Mouse (Mus musculus) liver, adult 2 months (tissue): ENCODE measurements around the gene Tbc1d22a. TPM values are rescaled to one million over a fixed set of nuclear protein-coding genes. Genes with fewer than 3 reads are reported as not detected.
A peak's percentile ranks its signal among the peaks of the same experiment; 100 is the strongest.
"Not testable (repeated sequence)": the region's sequence is repeated elsewhere in the genome, so short reads cannot be mapped to it uniquely, and the experiment has no call there.

Experiments used
- DNase-seq: peaks from one replicate; pipeline ENCODE4 v3.0.0-alpha.2; 2011; ENCODE audit warnings: low read depth, low spot score; ENCODE audit errors: extremely low read depth
- H3K27ac ChIP-seq: fragments of 200-500 bp; replicated peaks from 2 replicates; pipeline ENCODE4 v1.5.1; 2012; ENCODE audit warnings: low read depth, mild to moderate bottlenecking, control low read depth, inconsistent platforms, low read length; ENCODE audit not compliant: insufficient read depth
- H3K27me3 ChIP-seq: fragments of 200-500 bp; 2 replicates; pipeline ENCODE4 v1.6.1; 2012; ENCODE audit warnings: mild to moderate bottlenecking, moderate library complexity, low read length, inconsistent platforms; ENCODE audit not compliant: control insufficient read depth, insufficient read depth
- H3K36me3 ChIP-seq: fragments of 200-500 bp; 2 replicates; pipeline ENCODE4 v1.6.1; 2012; ENCODE audit warnings: low read length, inconsistent platforms; ENCODE audit not compliant: control insufficient read depth, insufficient read depth
- H3K4me1 ChIP-seq: fragments of 200-500 bp; 2 replicates; pipeline ENCODE4 v1.6.1; 2011; ENCODE audit warnings: low read length; ENCODE audit not compliant: control insufficient read depth, insufficient read depth
- H3K4me3 ChIP-seq: fragments of 200-500 bp; 2 replicates; pipeline ENCODE4 v1.5.1; 2011; ENCODE audit warnings: low read depth, mild to moderate bottlenecking, control low read depth, low read length, moderate library complexity; ENCODE audit not compliant: insufficient read depth
- H3K79me2 ChIP-seq: fragments of 200-500 bp; 2 replicates; pipeline ENCODE4 v1.6.1; 2012; ENCODE audit warnings: inconsistent platforms, mild to moderate bottlenecking, low read length, moderate library complexity; ENCODE audit not compliant: control insufficient read depth, insufficient read depth
- H3K9ac ChIP-seq: fragments of 200-500 bp; 2 replicates; pipeline ENCODE4 v1.6.1; 2012; ENCODE audit warnings: low read depth, mild to moderate bottlenecking, control low read depth, inconsistent platforms, low read length
- CTCF ChIP-seq: fragments of 200-500 bp; IDR thresholded peaks from 2 replicates; pipeline ENCODE4 v1.5.1; 2011; ENCODE audit warnings: low read depth, low read length, control low read depth
- POLR2A ChIP-seq: fragments of 200-500 bp; IDR thresholded peaks from 2 replicates; pipeline ENCODE4 v1.6.1; 2011; ENCODE audit warnings: low read length, control low read depth; ENCODE audit not compliant: insufficient read depth; ENCODE audit errors: extremely low read depth
- WGBS: fragments of 180-500 bp; shearing (Covaris S2); methylation state at CpG from one replicate; pipeline ENCODE4 v1.1.7; 2018; 5-methylcytosine and 5-hydroxymethylcytosine counted together
- polyA plus RNA-seq: library from polyadenylated mRNA; depleted of rRNA; stranded (reverse); fragments of >200 nt; gene quantifications from 2 replicates; pipeline ENCODE4 v1.2.3, GENCODE M21; 2012
- total RNA-seq: library from RNA; depleted of rRNA; stranded (reverse); fragments of >200 nt; gene quantifications from 2 replicates; pipeline ENCODE4 v1.2.3, GENCODE M21; 2014

Gene Tbc1d22a
- total and polyA plus RNA-seq, 2 experiments, result 9.6 to 14.3 TPM

- no peak for TF ChIP-seq POLR2A
- no peak for TF ChIP-seq CTCF
- Histone ChIP-seq H3K36me3 (no peaks in the 10 kb centered on the region), H3K27ac (no peak overlapping the region), H3K9ac (no peak overlapping the region), H3K4me3 (no peak overlapping the region), H3K4me1 (peaks cover 24% of the 10 kb centered on the region), H3K27me3 (no peaks in the 10 kb centered on the region), H3K79me2 (no peaks in the 10 kb centered on the region)
- 48% methylated on average over 16 of the region's 16 CpGs for WGBS
- DNase-seq, result no peak
Measured at GRCm38 (mm10) chr15:86173136-86173985, 40.9 kb upstream of the Tbc1d22a start.

GRCm38 (mm10) chr15:86175253-86176050, 38.8 kb upstream of the Tbc1d22a start:
- peak overlapping the region; percentile 52; the same call in 1 of the 2 replicates for H3K27ac ChIP-seq
- 20% methylated on average over 3 of the region's 3 CpGs for WGBS
- DNase-seq, result peak; percentile 95
- no peaks in the 10 kb centered on the region for H3K36me3 ChIP-seq
- H3K27me3 ChIP-seq, result no peaks in the 10 kb centered on the region
- no peak overlapping the region for H3K9ac ChIP-seq
- H3K4me1 ChIP-seq, result peaks cover 24% of the 10 kb centered on the region
- no peak for TF ChIP-seq POLR2A
- no peak for TF ChIP-seq CTCF
- H3K4me3 ChIP-seq, result no peak overlapping the region
- H3K79me2 ChIP-seq, result no peaks in the 10 kb centered on the region

- Histone ChIP-seq H3K4me3 (no peak overlapping the region), H3K9ac (no peak overlapping the region), H3K4me1 (peaks cover 24% of the 10 kb centered on the region), H3K27me3 (no peaks in the 10 kb centered on the region), H3K79me2 (no peaks in the 10 kb centered on the region), H3K36me3 (no peaks in the 10 kb centered on the region), H3K27ac (no peak overlapping the region)
- WGBS, result 55% methylated on average over 10 of the region's 10 CpGs
- TF ChIP-seq POLR2A (no peak), CTCF (no peak)
- peak; percentile 68 for DNase-seq
Measured at GRCm38 (mm10) chr15:86176166-86176565, 38.1 kb upstream of the Tbc1d22a start.

GRCm38 (mm10) chr15:86176771-86177702, 37.2 kb upstream of the Tbc1d22a start:
- 16% methylated on average over 22 of the region's 22 CpGs for WGBS

GRCm38 (mm10) chr15:86177703-86178251, 36.5 kb upstream of the Tbc1d22a start:
- H3K27ac ChIP-seq, H3K4me3 ChIP-seq, H3K27me3 ChIP-seq, H3K9ac ChIP-seq, H3K36me3 ChIP-seq, H3K79me2 ChIP-seq, DNase-seq: not testable (repeated sequence)
- peaks cover 21% of the 10 kb centered on the region for H3K4me1 ChIP-seq
- WGBS, result 81% methylated on average over 2 of the region's 2 CpGs

More at GRCm38 (mm10) chr15:86176771-86177702, 37.2 kb upstream of the Tbc1d22a start:
- H3K27me3 ChIP-seq, result no peaks in the 10 kb centered on the region
- TF ChIP-seq POLR2A, result no peak
- H3K9ac ChIP-seq, result no peak overlapping the region
- DNase-seq, result peak; percentile 70
- H3K36me3 ChIP-seq, result no peaks in the 10 kb centered on the region
- H3K4me1 ChIP-seq, result peaks cover 24% of the 10 kb centered on the region
- H3K4me3 ChIP-seq, result no peak overlapping the region
- no peak overlapping the region for H3K27ac ChIP-seq
- no peaks in the 10 kb centered on the region for H3K79me2 ChIP-seq
